Mouse (Mus musculus): Measurements from ENCODE around the gene Fgf7. TPM values are rescaled to one million over a fixed set of nuclear protein-coding genes. Genes with fewer than 3 reads are reported as not detected.

The Fgf7 gene
- polyA plus RNA-seq, 1 experiment: 1.1 TPM

- H3K4me3 ChIP-seq (ENCODE audit: insufficient read depth, low read length): no peak overlapping the region
- no peaks in the 10 kb centered on the region for H3K4me1 ChIP-seq (ENCODE audit: control insufficient read depth, insufficient read depth, low read length)
- H3K27ac ChIP-seq (ENCODE audit: insufficient read depth, low read depth, low read length): no peak overlapping the region
- TF ChIP-seq CTCF (IDR thresholded peaks at IDR 0.05; ENCODE audit: low read depth, low read length) (no peak), POLR2A (IDR thresholded peaks at IDR 0.05; ENCODE audit: borderline replicate concordance, low read depth, low read length) (no peak)
Measured at GRCm38 (mm10) chr2:126053657-126054056, 19.2 kb downstream of the Fgf7 start.

- H3K4me1 ChIP-seq (ENCODE audit: control insufficient read depth, insufficient read depth, low read length): no peaks in the 10 kb centered on the region
- H3K27ac ChIP-seq (ENCODE audit: insufficient read depth, low read depth, low read length): no peak overlapping the region
- H3K4me3 ChIP-seq (ENCODE audit: insufficient read depth, low read length): no peak overlapping the region
- TF ChIP-seq CTCF (IDR thresholded peaks at IDR 0.05; ENCODE audit: low read depth, low read length) (no peak), POLR2A (IDR thresholded peaks at IDR 0.05; ENCODE audit: borderline replicate concordance, low read depth, low read length) (no peak)
Measured at GRCm38 (mm10) chr2:126060595-126060994, 26.1 kb downstream of the Fgf7 start.

GRCm38 (mm10) chr2:126061037-126061773 lies 26.7 kb downstream of the Fgf7 start:
- H3K27ac ChIP-seq (ENCODE audit: insufficient read depth, low read depth, low read length): no peak overlapping the region
- TF ChIP-seq POLR2A (IDR thresholded peaks at IDR 0.05; ENCODE audit: borderline replicate concordance, low read depth, low read length) (no peak), CTCF (IDR thresholded peaks at IDR 0.05; ENCODE audit: low read depth, low read length) (no peak)

GRCm38 (mm10) chr2:126062876-126063275 lies 28.4 kb downstream of the Fgf7 start:
- TF ChIP-seq POLR2A (IDR thresholded peaks at IDR 0.05; ENCODE audit: borderline replicate concordance, low read depth, low read length): no peak
- TF ChIP-seq CTCF (IDR thresholded peaks at IDR 0.05; ENCODE audit: low read depth, low read length): no peak
- H3K27ac ChIP-seq (ENCODE audit: insufficient read depth, low read depth, low read length): no peak overlapping the region
- H3K4me3 ChIP-seq (ENCODE audit: insufficient read depth, low read length): no peak overlapping the region
- H3K4me1 ChIP-seq (ENCODE audit: control insufficient read depth, insufficient read depth, low read length): no peaks in the 10 kb centered on the region

More at GRCm38 (mm10) chr2:126061037-126061773, 26.7 kb downstream of the Fgf7 start:
- Histone ChIP-seq H3K4me1 (ENCODE audit: control insufficient read depth, insufficient read depth, low read length) (no peaks in the 10 kb centered on the region), H3K4me3 (ENCODE audit: insufficient read depth, low read length) (no peak overlapping the region)

- no peak for TF ChIP-seq CTCF (IDR thresholded peaks at IDR 0.05; ENCODE audit: low read depth, low read length)
- no peak for TF ChIP-seq POLR2A (IDR thresholded peaks at IDR 0.05; ENCODE audit: borderline replicate concordance, low read depth, low read length)
- Histone ChIP-seq H3K27ac (ENCODE audit: insufficient read depth, low read depth, low read length) (no peak overlapping the region), H3K4me1 (ENCODE audit: control insufficient read depth, insufficient read depth, low read length) (no peaks in the 10 kb centered on the region), H3K4me3 (ENCODE audit: insufficient read depth, low read length) (no peak overlapping the region)
Measured at GRCm38 (mm10) chr2:126064814-126065213, 30.4 kb downstream of the Fgf7 start.

- TF ChIP-seq CTCF (IDR thresholded peaks at IDR 0.05; ENCODE audit: low read depth, low read length): no peak
- no peak for TF ChIP-seq POLR2A (IDR thresholded peaks at IDR 0.05; ENCODE audit: borderline replicate concordance, low read depth, low read length)
- H3K4me3 ChIP-seq (ENCODE audit: insufficient read depth, low read length): no peak overlapping the region
- H3K27ac ChIP-seq (ENCODE audit: insufficient read depth, low read depth, low read length): no peak overlapping the region
- H3K4me1 ChIP-seq (ENCODE audit: control insufficient read depth, insufficient read depth, low read length): no peaks in the 10 kb centered on the region
Measured at GRCm38 (mm10) chr2:126065303-126065856, 30.9 kb downstream of the Fgf7 start.

GRCm38 (mm10) chr2:126069740-126070139 lies 35.3 kb downstream of the Fgf7 start:
- Histone ChIP-seq H3K4me1 (ENCODE audit: control insufficient read depth, insufficient read depth, low read length) (peaks cover 5% of the 10 kb centered on the region), H3K4me3 (ENCODE audit: insufficient read depth, low read length) (no peak overlapping the region), H3K27ac (ENCODE audit: insufficient read depth, low read depth, low read length) (no peak overlapping the region)
- TF ChIP-seq CTCF (IDR thresholded peaks at IDR 0.05; ENCODE audit: low read depth, low read length) (no peak), POLR2A (IDR thresholded peaks at IDR 0.05; ENCODE audit: borderline replicate concordance, low read depth, low read length) (no peak)

- TF ChIP-seq CTCF (IDR thresholded peaks at IDR 0.05; ENCODE audit: low read depth, low read length) (no peak), POLR2A (IDR thresholded peaks at IDR 0.05; ENCODE audit: borderline replicate concordance, low read depth, low read length) (no peak)
- peaks cover 5% of the 10 kb centered on the region for H3K4me1 ChIP-seq (ENCODE audit: control insufficient read depth, insufficient read depth, low read length)
- no peak overlapping the region for H3K4me3 ChIP-seq (ENCODE audit: insufficient read depth, low read length)
- no peak overlapping the region for H3K27ac ChIP-seq (ENCODE audit: insufficient read depth, low read depth, low read length)
Measured at GRCm38 (mm10) chr2:126073744-126074143, 39.3 kb downstream of the Fgf7 start.

GRCm38 (mm10) chr2:126076506-126076905 lies 42.0 kb downstream of the Fgf7 start:
- Histone ChIP-seq H3K4me1 (ENCODE audit: control insufficient read depth, insufficient read depth, low read length) (peaks cover 5% of the 10 kb centered on the region), H3K27ac (ENCODE audit: insufficient read depth, low read depth, low read length) (no peak overlapping the region), H3K4me3 (ENCODE audit: insufficient read depth, low read length) (no peak overlapping the region)
- no peak for TF ChIP-seq POLR2A (IDR thresholded peaks at IDR 0.05; ENCODE audit: borderline replicate concordance, low read depth, low read length)
- no peak for TF ChIP-seq CTCF (IDR thresholded peaks at IDR 0.05; ENCODE audit: low read depth, low read length)

- TF ChIP-seq CTCF (IDR thresholded peaks at IDR 0.05; ENCODE audit: low read depth, low read length) (no peak), POLR2A (IDR thresholded peaks at IDR 0.05; ENCODE audit: borderline replicate concordance, low read depth, low read length) (no peak)
- Histone ChIP-seq H3K4me1 (ENCODE audit: control insufficient read depth, insufficient read depth, low read length) (no peaks in the 10 kb centered on the region), H3K27ac (ENCODE audit: insufficient read depth, low read depth, low read length) (no peak overlapping the region), H3K4me3 (ENCODE audit: insufficient read depth, low read length) (no peak overlapping the region)
Measured at GRCm38 (mm10) chr2:126079086-126079485, 44.6 kb downstream of the Fgf7 start.

Measured in bone marrow macrophage, adult 2 months (primary cell).